Mouse (Mus musculus) stomach, postnatal 0 days (tissue): ENCODE measurements around the gene Prdm16.

Source experiments
- CTCF ChIP-seq: IDR thresholded peaks from 2 replicates; pipeline ENCODE4 v1.5.1; 2016; ENCODE audit warnings: antibody characterized with exemption, low read depth, mild to moderate bottlenecking, moderate library complexity
- EP300 ChIP-seq: optimal IDR thresholded peaks from 2 replicates; pipeline ENCODE3; 2016; ENCODE audit warnings: antibody characterized with exemption

GRCm38 (mm10) chr4:154519470-154520037, 117.1 kb downstream of the Prdm16 start:
- no peak for TF ChIP-seq CTCF
- TF ChIP-seq EP300: no peak
